Mouse (Mus musculus): Measurements from ENCODE around the gene Klhl29. TPM values are rescaled to one million over a fixed set of nuclear protein-coding genes. Genes with fewer than 3 reads are reported as not detected.

The Klhl29 gene
- 10 to 100 TPM; 39.8 to 51.9 TPM for total RNA-seq (2021)

GRCm38 (mm10) chr12:5375616-5376461 is at the start of gene Klhl29:
Klhl29 (minus strand) TSS chr12:5375682.
- intact Hi-C loops (cut with DNase I), result loop anchor here (5.0 to 10.0 kb wide), 3 partner anchors 131 to 351 kb away; no protein-coding TSS in a partner anchor
- DNase-seq (ENCODE audit: low spot score in 2 of 2), result peak; percentile 79 to 86

DNA sequence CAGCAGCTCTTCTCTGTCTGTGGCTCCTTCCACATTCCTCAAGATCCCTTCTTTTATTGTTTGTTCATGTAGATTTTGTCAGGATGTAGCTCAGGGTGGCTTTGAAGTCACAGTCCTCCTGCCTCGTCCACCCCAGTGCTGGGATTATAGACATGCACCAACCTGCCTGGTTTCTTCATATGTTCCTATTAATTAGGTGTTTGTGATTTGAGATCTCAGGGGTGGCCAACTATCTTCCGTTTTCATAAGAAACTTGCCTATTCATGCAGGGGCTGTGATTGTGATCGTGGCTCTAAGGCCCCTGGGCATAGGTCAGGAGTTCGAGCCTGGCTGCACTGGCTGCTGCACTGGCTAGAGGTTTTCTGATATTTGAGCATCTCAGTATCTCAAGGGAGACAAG is 49.8 kb upstream of the Klhl29 start:
- DNase-seq (ENCODE audit: low spot score in 2 of 2), result no peak
- intact Hi-C loops (cut with DNase I), result no loop called here

- no peak for DNase-seq (ENCODE audit: low spot score in 2 of 2)
- intact Hi-C loops (cut with DNase I), result no loop called here
Observed at GRCm38 (mm10) chr12:5415806-5416205, 40.3 kb upstream of the Klhl29 start.

DNA sequence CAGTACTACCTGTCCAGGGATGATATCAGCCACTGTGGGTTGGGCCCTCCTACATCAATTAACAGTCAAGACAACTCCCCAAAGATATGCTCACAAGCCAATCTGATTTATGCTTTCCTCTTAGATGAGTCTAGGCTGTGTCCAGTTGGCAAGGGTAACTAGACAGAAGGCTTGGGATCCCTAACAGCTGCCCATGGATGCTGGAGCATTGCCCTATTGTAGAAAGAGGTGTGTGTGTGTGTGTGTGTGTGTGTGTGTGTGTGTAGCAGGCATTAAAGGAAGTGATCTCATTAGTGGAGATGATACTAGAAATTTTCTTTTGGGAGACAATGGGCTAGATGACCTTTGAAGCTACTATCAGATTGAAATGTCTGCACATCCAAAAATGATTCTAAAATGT is 38.5 kb upstream of the Klhl29 start:
- intact Hi-C loops (cut with DNase I), result no loop called here
- DNase-seq (ENCODE audit: low spot score in 2 of 2), result no peak

- intact Hi-C loops (cut with DNase I), result no loop called here
Observed at GRCm38 (mm10) chr12:5411761-5412537, 36.5 kb upstream of the Klhl29 start.

GRCm38 (mm10) chr12:5411346-5411745 is 35.9 kb upstream of the Klhl29 start:
- no peak for DNase-seq (ENCODE audit: low spot score in 2 of 2)
- intact Hi-C loops (cut with DNase I), result no loop called here

More at GRCm38 (mm10) chr12:5411761-5412537, 36.5 kb upstream of the Klhl29 start:
- DNase-seq (ENCODE audit: low spot score in 2 of 2), result no peak

- peak; percentile 81 to 86 for DNase-seq (ENCODE audit: low spot score in 2 of 2)
- intact Hi-C loops (cut with DNase I), result no loop called here
Observed at GRCm38 (mm10) chr12:5410391-5411115, 35.1 kb upstream of the Klhl29 start.

GRCm38 (mm10) chr12:5407175-5407574 is 31.7 kb upstream of the Klhl29 start:
- intact Hi-C loops (cut with DNase I), result no loop called here
- no peak for DNase-seq (ENCODE audit: low spot score in 2 of 2)

DNA sequence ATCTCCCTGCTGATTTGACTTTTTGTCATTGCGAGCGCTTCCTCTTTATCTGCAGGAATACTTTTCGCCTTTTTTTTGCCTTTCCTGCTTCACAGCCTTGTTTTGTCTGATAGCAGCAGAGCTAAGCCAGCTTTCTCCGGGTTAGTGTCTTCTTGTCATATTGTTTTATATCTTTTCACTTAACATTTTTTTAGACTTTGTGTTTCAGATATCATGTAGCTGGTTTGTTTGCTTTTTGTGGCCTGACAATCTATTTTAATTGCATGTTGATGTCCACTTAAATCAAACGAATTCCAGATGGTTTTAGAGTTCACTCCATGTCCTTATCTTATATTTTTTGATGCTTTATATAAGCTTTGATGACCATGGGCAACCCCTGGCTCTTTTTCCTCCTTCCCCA is 21.9 kb upstream of the Klhl29 start:
- intact Hi-C loops (cut with DNase I), result no loop called here

GRCm38 (mm10) chr12:5395188-5395587 is 19.7 kb upstream of the Klhl29 start:
- no peak for DNase-seq (ENCODE audit: low spot score in 2 of 2)
- intact Hi-C loops (cut with DNase I), result no loop called here

More for the DNA sequence above, 21.9 kb upstream of the Klhl29 start:
- no peak for DNase-seq (ENCODE audit: low spot score in 2 of 2)

DNA sequence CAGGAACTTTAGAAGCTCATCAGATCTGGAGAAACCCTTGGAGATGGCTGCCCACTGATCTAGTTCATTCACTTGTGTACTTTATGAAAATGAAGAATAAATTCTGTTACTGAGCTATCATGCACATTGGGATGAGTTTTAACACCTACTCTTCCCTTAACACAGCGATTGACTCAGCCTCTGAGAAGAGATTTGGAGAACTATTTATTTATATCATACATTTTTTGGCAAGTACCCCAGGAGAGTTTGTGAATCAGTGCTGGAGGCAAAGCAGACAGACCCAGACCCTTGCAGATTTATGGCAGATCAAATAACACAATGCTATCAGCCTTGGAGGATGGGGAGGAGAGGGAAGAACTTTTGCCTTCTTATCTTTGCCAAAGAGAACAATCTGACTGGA is 11.6 kb upstream of the Klhl29 start:
- intact Hi-C loops (cut with DNase I), result no loop called here
- no peak for DNase-seq (ENCODE audit: low spot score in 2 of 2)

- DNase-seq (ENCODE audit: low spot score in 2 of 2), result no peak
- intact Hi-C loops (cut with DNase I), result no loop called here
Observed at GRCm38 (mm10) chr12:5386688-5387087, 11.2 kb upstream of the Klhl29 start.

DNA sequence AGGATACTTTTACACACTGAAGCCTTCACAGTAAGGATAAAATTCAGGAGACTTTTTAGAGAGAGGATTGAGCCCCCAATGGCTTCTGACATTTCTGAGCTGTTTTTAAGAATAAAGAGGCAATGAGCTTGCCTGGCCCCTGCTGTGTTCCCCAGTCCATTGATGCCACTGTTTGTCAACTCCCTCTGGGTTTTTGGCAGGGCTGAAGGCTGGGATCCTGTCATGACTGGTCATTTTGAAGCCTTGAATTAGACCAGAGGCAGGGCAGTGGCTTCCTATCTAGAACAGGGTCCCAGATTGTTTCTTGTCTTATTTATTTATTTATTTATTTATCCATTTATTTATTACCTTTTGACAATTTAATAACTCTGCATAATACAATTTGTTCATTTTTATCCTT is 6.2 kb upstream of the Klhl29 start:
- intact Hi-C loops (cut with DNase I), result no loop called here
- DNase-seq (ENCODE audit: low spot score in 2 of 2), result no peak

- intact Hi-C loops (cut with DNase I), result loop anchor here (5.0 to 10.0 kb wide), 3 partner anchors 130 to 350 kb away; no protein-coding TSS in a partner anchor
Observed at GRCm38 (mm10) chr12:5374684-5375615, 532 bp downstream of the Klhl29 start.

GRCm38 (mm10) chr12:5374196-5374683 is 1.2 kb downstream of the Klhl29 start:
- intact Hi-C loops (cut with DNase I), result loop anchor here (10.0 kb wide), 2 partner anchors 129 to 349 kb away; no protein-coding TSS in a partner anchor
- DNase-seq (ENCODE audit: low spot score in 2 of 2), result peak in 1 of 2 experiments; percentile 72

More at GRCm38 (mm10) chr12:5374684-5375615, 532 bp downstream of the Klhl29 start:
- DNase-seq (ENCODE audit: low spot score in 2 of 2), result peak; percentile 48 to 61

GRCm38 (mm10) chr12:5373641-5374195 is 1.8 kb downstream of the Klhl29 start:
- intact Hi-C loops (cut with DNase I), result loop anchor here (10.0 kb wide), 2 partner anchors 129 to 349 kb away; no protein-coding TSS in a partner anchor
- peak; percentile 57 to 65 for DNase-seq (ENCODE audit: low spot score in 2 of 2)

DNA sequence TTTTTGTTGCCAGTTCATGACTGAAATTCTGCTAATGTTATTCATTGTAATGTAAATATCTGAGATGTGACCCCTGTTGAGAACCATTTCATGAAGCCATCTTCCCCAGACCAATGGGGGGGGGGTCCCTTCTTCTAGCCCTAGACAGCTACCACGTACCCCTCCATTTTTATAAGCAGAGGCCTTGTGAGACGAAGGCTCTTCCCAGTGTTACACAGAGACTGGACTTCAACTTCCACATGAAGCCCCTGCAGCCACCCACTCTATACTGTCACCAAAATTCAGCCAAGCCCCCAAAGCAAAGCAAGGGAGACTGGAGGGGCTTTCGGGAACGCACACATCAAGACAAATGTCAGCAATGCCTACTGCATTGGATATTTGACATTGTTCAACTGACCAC is 6.1 kb downstream of the Klhl29 start:
- no peak for DNase-seq (ENCODE audit: low spot score in 2 of 2)
- intact Hi-C loops (cut with DNase I), result no loop called here

- intact Hi-C loops (cut with DNase I), result no loop called here
- DNase-seq (ENCODE audit: low spot score in 2 of 2), result no peak
Observed at GRCm38 (mm10) chr12:5364836-5365235, 10.6 kb downstream of the Klhl29 start.

Measured in left cerebral cortex, postnatal 36 days (tissue).